Mouse (Mus musculus): ENCODE results near the gene Inpp5a. TPM values are rescaled to one million over a fixed set of nuclear protein-coding genes. Genes with fewer than 3 reads are reported as not detected.

Inpp5a gene
- total RNA-seq, 2 experiments from 2014 or later: 48.2 to 49.4 TPM

GRCm38 (mm10) chr7:139504064-139504463, 115.2 kb downstream of the Inpp5a start:
- intact Hi-C loops (cut with DNase I): no loop called here
- DNase-seq (ENCODE audit: low spot score in 2 of 2): no peak

- DNase-seq (ENCODE audit: low spot score in 2 of 2): no peak
- intact Hi-C loops (cut with DNase I): no loop called here
Observed at GRCm38 (mm10) chr7:139506677-139507412, 117.9 kb downstream of the Inpp5a start.

GRCm38 (mm10) chr7:139508938-139509337, 120.0 kb downstream of the Inpp5a start:
- no peak for DNase-seq (ENCODE audit: low spot score in 2 of 2)
- intact Hi-C loops (cut with DNase I): no loop called here

- DNase-seq (ENCODE audit: low spot score in 2 of 2): no peak
- intact Hi-C loops (cut with DNase I): no loop called here
Observed at GRCm38 (mm10) chr7:139515959-139516660, 127.2 kb downstream of the Inpp5a start.

GRCm38 (mm10) chr7:139516661-139517016, 127.7 kb downstream of the Inpp5a start:
- no peak for DNase-seq (ENCODE audit: low spot score in 2 of 2)
- intact Hi-C loops (cut with DNase I): no loop called here

- DNase-seq (ENCODE audit: low spot score in 2 of 2): no peak
- intact Hi-C loops (cut with DNase I): no loop called here
Observed at GRCm38 (mm10) chr7:139518352-139518751, 129.4 kb downstream of the Inpp5a start.

GRCm38 (mm10) chr7:139528309-139529076, 139.6 kb downstream of the Inpp5a start:
- DNase-seq (ENCODE audit: low spot score in 2 of 2): no peak
- intact Hi-C loops (cut with DNase I): no loop called here

GRCm38 (mm10) chr7:139529208-139529607, 140.3 kb downstream of the Inpp5a start:
- intact Hi-C loops (cut with DNase I): no loop called here
- DNase-seq (ENCODE audit: low spot score in 2 of 2): no peak

- intact Hi-C loops (cut with DNase I): no loop called here
- no peak for DNase-seq (ENCODE audit: low spot score in 2 of 2)
Observed at GRCm38 (mm10) chr7:139530591-139531427, 141.9 kb downstream of the Inpp5a start.

GRCm38 (mm10) chr7:139531428-139531801, 142.5 kb downstream of the Inpp5a start:
- intact Hi-C loops (cut with DNase I): no loop called here
- DNase-seq (ENCODE audit: low spot score in 2 of 2): no peak

- intact Hi-C loops (cut with DNase I): no loop called here
- no peak for DNase-seq (ENCODE audit: low spot score in 2 of 2)
Observed at GRCm38 (mm10) chr7:139536331-139536730, 147.4 kb downstream of the Inpp5a start.

GRCm38 (mm10) chr7:139536831-139537230, 147.9 kb downstream of the Inpp5a start:
- no peak for DNase-seq (ENCODE audit: low spot score in 2 of 2)
- intact Hi-C loops (cut with DNase I): no loop called here

GRCm38 (mm10) chr7:139537831-139538230, 148.9 kb downstream of the Inpp5a start:
- no peak for DNase-seq (ENCODE audit: low spot score in 2 of 2)
- intact Hi-C loops (cut with DNase I): no loop called here

GRCm38 (mm10) chr7:139538541-139538940, 149.6 kb downstream of the Inpp5a start:
- peak; percentile 62 to 67 for DNase-seq (ENCODE audit: low spot score in 2 of 2)
- intact Hi-C loops (cut with DNase I): no loop called here

GRCm38 (mm10) chr7:139540601-139541000, 151.7 kb downstream of the Inpp5a start:
- DNase-seq (ENCODE audit: low spot score in 2 of 2): no peak
- intact Hi-C loops (cut with DNase I): no loop called here

- intact Hi-C loops (cut with DNase I): no loop called here
- DNase-seq (ENCODE audit: low spot score in 2 of 2): no peak
Observed at GRCm38 (mm10) chr7:139541422-139541821, 152.5 kb downstream of the Inpp5a start.

GRCm38 (mm10) chr7:139544706-139545625, 156.1 kb downstream of the Inpp5a start:
- peak; percentile 28 to 36 for DNase-seq (ENCODE audit: low spot score in 2 of 2)
- intact Hi-C loops (cut with DNase I): no loop called here

- intact Hi-C loops (cut with DNase I): no loop called here
- no peak for DNase-seq (ENCODE audit: low spot score in 2 of 2)
Observed at GRCm38 (mm10) chr7:139547325-139547724, 158.4 kb downstream of the Inpp5a start.
